Mouse (Mus musculus) heart, embryonic 11.5 days (tissue): Measurements from ENCODE around the gene Alpl. TPM values are rescaled to one million over a fixed set of nuclear protein-coding genes. Genes with fewer than 3 reads are reported as not detected.
A peak's percentile ranks its signal among the peaks of the same experiment; 100 is the strongest.

Experiments used
- ATAC-seq: fragments of 200-750 bp; cut with Nextera tagmentation; replicated peaks from 2 replicates; pipeline ENCODE4 v1.8.0; 2017; ENCODE audit warnings: moderate library complexity; ENCODE audit not compliant: insufficient number of reproducible peaks, low FRiP score, low TSS enrichment
- H3K27ac ChIP-seq: fragments of 300-500 bp; sonication (generic); 2 replicates; pipeline ENCODE4 v1.5.1; 2014; ENCODE audit warnings: mild to moderate bottlenecking, low read depth, low read length
- H3K27me3 ChIP-seq: fragments of 300-500 bp; sonication (generic); 2 replicates; pipeline ENCODE4 v1.6.1; 2014; ENCODE audit warnings: mild to moderate bottlenecking, low read length, mixed read lengths; ENCODE audit not compliant: control insufficient read depth, insufficient read depth
- H3K36me3 ChIP-seq: fragments of 300-500 bp; sonication (generic); 2 replicates; pipeline ENCODE4 v1.6.1; 2014; ENCODE audit warnings: mild to moderate bottlenecking, low read length, moderate library complexity, mixed read lengths; ENCODE audit not compliant: control insufficient read depth, insufficient read depth
- H3K4me1 ChIP-seq: fragments of 300-500 bp; sonication (generic); 2 replicates; pipeline ENCODE4 v1.6.1; 2014; ENCODE audit warnings: low read length; ENCODE audit not compliant: control insufficient read depth, insufficient read depth
- H3K4me2 ChIP-seq: fragments of 300-500 bp; sonication (generic); 2 replicates; pipeline ENCODE4 v1.6.1; 2014; ENCODE audit warnings: mild to moderate bottlenecking, moderate library complexity
- H3K4me3 ChIP-seq: fragments of 300-500 bp; sonication (generic); 2 replicates; pipeline ENCODE4 v1.5.1; 2014; ENCODE audit warnings: low read depth, low read length
- H3K9ac ChIP-seq: fragments of 300-500 bp; sonication (generic); 2 replicates; pipeline ENCODE4 v1.6.1; 2014; ENCODE audit warnings: mild to moderate bottlenecking, low read depth, low read length, moderate library complexity
- H3K9me3 ChIP-seq: fragments of 300-500 bp; sonication (generic); replicated peaks from 2 replicates; pipeline ENCODE4 v1.6.1; 2016; ENCODE audit warnings: low read length; ENCODE audit not compliant: control insufficient read depth
- WGBS: fragments of 180-500 bp; shearing (Covaris S2); extraction: QIAGEN DNeasy Blood & Tissue Kit; methylation state at CpG from one replicate; pipeline ENCODE4 v1.1.7; 2014; ENCODE audit not compliant: insufficient replicate concordance; 5-methylcytosine and 5-hydroxymethylcytosine counted together
- polyA plus RNA-seq: library from polyadenylated mRNA; unstranded; fragments of >200 nt; fragmentation: Nextera tagmentation; extraction: Ambion mirVana; gene quantifications from 2 replicates; pipeline ENCODE4 v1.2.1, GENCODE M21; 2014

Alpl gene
- polyA plus RNA-seq, 1 experiment from 2014 or later, result 1.2 TPM

DNA sequence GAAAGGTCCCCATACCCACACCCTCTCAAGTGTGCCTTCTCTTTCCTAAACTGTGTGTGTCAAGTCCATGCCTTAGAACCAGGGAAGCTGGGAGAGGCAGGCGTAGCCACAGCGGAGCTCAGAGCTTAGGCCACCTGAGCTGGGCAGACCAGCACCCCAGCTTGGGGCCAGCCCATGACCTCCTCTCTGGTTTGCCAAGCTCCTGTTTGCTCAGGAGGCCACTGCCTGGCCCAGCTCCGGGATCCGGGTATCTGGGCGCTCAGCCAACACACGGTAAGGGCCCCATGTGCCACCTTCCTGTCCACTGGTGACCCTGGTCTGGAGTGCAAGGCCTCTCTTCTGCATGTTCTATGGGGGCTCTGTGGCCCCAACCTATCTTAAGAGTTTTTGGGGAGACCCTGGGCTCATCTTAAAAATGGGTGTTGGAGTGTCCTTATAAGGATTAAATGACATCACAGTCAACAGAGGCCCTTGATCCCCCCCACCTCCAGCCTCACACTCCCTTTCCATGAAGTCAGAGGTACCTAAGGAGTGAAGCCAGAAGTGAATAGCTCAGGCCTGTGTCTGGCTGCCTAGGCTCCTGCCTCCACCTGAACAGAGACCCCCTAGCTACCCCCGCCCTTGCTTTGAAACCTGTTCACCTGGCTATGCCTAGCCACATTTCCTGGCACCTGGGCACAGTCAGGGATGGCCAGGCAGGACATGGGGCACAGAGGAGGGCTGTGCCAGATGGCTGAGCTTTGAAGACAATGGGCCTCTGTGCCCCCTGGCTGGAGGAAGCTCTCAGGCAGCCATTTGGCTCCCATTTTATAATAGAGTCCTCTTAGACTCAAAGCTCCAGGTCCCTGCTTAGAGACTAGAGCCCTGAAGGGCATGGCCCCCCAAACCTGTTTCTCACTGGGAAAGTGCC, 97.9 kb downstream of the Alpl start:
- 73% methylated on average over 7 of the region's 7 CpGs for WGBS
- Histone ChIP-seq H3K4me2 (no peak overlapping the region), H3K4me1 (peaks cover 21% of the 10 kb centered on the region), H3K27ac (no peak overlapping the region), H3K9me3 (no peaks in the 10 kb centered on the region), H3K9ac (no peak overlapping the region), H3K4me3 (no peak overlapping the region), H3K27me3 (peaks cover 9% of the 10 kb centered on the region; the same call in 1 of the 2 replicates), H3K36me3 (no peaks in the 10 kb centered on the region)
- no peak for ATAC-seq

DNA sequence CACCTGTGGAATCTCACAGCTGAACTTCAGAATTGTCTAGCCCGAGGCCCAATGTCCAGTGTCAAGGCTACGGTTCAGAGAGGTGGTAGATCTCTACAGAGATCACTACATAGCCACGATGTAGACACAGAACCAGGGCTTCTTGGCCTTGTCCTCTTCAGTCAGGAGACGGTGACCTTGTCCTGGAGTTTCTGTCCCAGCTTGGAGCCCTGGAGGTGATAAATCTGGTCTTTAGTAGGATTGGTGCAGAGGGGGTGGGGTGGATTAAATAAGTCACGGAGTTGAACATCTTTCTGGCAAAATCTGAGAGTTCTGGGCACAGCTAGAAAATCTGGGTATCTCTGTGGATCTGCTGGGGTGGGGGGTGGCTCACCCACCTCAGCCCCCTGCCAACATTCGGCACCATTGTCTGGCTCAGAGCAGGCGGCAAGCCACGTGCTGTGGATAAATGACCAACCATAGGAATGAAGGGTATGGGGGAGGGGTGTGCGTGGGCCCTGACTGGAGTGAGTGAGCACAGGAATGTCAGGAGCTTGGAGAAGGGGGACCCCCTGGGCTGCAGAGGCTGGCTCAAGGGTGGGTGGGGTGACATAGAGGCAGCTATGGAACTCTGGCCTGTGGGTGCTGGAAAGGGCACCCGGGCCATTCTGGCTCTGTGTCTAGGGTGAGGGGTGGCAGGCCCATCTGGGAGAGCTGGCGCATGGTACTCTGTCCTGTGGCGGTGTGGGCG, 98.9 kb downstream of the Alpl start:
- H3K27ac ChIP-seq, result no peak overlapping the region
- H3K9ac ChIP-seq, result no peak overlapping the region
- H3K27me3 ChIP-seq, result peaks cover 9% of the 10 kb centered on the region; the same call in 1 of the 2 replicates
- no peak overlapping the region for H3K4me3 ChIP-seq
- H3K36me3 ChIP-seq, result no peaks in the 10 kb centered on the region
- H3K9me3 ChIP-seq, result no peaks in the 10 kb centered on the region
- peaks cover 21% of the 10 kb centered on the region for H3K4me1 ChIP-seq
- no peak overlapping the region for H3K4me2 ChIP-seq
- WGBS, result 64% methylated on average over 13 of the region's 13 CpGs
- 0 out of 2 replicates have a peak, but pooled peaks have one; percentile 23 for ATAC-seq

DNA sequence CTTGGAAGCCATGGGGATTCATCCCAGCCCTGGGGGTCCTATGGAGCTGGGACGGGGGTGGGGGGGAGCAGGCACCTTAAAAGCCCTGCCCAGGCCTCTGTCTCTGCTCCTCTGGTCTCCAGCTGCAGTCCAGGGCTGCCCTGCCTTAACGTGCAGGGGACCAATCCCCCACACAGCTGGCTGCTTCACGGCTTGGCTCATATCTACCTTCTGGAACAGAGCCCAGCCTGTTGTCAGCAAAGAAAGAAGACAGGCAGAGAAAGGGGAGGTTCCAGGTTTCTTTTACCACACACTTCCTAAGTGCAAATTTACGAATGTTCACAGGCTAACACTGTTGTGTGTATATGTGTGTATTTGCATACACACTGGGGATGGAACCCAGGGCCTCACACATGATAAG, 100.3 kb downstream of the Alpl start:
- no peak overlapping the region for H3K4me2 ChIP-seq
- no peak overlapping the region for H3K27ac ChIP-seq
- 21% methylated on average over 4 of the region's 4 CpGs for WGBS
- H3K27me3 ChIP-seq, result peaks cover 6% of the 10 kb centered on the region; the same call in 1 of the 2 replicates
- H3K9me3 ChIP-seq, result no peaks in the 10 kb centered on the region
- H3K4me3 ChIP-seq, result no peak overlapping the region
- peaks cover 21% of the 10 kb centered on the region for H3K4me1 ChIP-seq
- no peak for ATAC-seq
- no peak overlapping the region for H3K9ac ChIP-seq
- no peaks in the 10 kb centered on the region for H3K36me3 ChIP-seq

DNA sequence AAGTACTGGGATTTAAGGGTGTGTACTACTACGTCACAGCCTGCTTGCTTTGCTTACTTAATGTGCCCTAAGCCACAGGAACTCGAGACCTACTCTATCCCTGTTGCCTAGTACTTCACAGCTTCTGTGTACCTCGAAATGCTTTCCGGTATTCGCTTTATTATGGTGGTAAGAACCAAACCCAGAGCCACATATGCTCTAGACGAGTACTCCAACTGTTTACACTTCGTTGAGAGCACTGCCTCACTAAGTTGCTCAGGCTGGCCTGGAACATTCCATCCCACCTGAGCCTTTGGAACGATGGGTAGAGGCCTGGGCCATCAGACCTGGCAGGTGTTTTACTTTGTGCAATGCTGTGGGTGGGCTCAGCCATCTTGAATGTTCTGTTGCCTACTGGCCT, 100.9 kb downstream of the Alpl start:
- Histone ChIP-seq H3K36me3 (no peaks in the 10 kb centered on the region), H3K4me2 (no peak overlapping the region), H3K4me1 (peaks cover 21% of the 10 kb centered on the region), H3K9ac (no peak overlapping the region), H3K27me3 (peaks cover 6% of the 10 kb centered on the region; the same call in 1 of the 2 replicates), H3K9me3 (no peaks in the 10 kb centered on the region), H3K4me3 (no peak overlapping the region), H3K27ac (no peak overlapping the region)
- ATAC-seq, result no peak
- 75% methylated on average over 8 of the region's 8 CpGs for WGBS

DNA sequence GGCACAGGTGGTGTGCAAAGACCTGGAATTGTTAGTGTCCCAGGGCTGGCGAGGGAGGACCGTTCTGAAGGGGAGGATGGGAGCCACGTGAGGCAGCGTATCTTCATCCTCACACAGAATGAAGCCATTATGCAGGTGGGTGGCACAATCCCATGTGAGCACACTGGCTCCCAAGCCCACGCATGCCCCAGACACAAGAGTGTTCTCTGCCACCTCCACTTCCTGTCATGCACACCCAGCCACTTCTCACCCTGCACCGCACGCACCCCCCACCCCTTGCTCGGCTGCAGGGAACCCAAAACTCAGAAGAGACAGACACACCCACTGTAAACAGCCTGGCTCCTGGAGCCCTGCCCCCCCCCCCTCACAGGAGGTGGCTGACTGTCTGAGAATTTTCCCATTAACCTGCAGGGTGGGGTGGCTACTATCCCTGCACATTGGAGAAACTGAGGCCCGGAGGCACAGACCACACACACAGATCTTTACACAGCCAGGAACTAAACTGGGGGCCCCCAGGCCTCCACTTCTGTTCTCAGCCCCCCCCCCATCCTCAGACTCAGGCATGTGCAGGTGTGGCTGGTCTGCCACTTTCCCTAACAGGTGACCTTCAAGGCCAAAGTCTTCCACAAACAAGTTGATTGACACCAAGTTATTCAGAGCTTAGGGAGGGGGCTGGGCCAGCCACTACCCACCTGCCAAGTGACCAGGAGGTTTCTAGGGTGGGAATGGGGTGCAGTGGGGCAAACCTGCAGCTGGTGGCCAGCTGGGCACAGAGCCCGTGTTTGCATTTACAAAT, 103.9 kb downstream of the Alpl start:
- Histone ChIP-seq H3K9me3 (no peaks in the 10 kb centered on the region), H3K9ac (no peak overlapping the region), H3K4me2 (no peak overlapping the region), H3K36me3 (no peaks in the 10 kb centered on the region), H3K27me3 (peaks cover 7% of the 10 kb centered on the region; the same call in 1 of the 2 replicates), H3K4me1 (peaks cover 8% of the 10 kb centered on the region; the same call in 1 of the 2 replicates), H3K27ac (no peak overlapping the region), H3K4me3 (no peak overlapping the region)
- ATAC-seq, result 0 out of 2 replicates have a peak, but pooled peaks have one; percentile 15
- WGBS, result 77% methylated on average over 10 of the region's 10 CpGs

Other genes with a start within 250 kb of the Alpl start
- not detected in 2 replicates for gene Ldlrad2, start 221.8 kb downstream of the Alpl start, polyA plus RNA-seq
- gene Usp48, start 202.6 kb downstream of the Alpl start, polyA plus RNA-seq, result 45.0 and 50.1 TPM in 2 replicates
- 3.3 and 5.1 TPM in 2 replicates for gene Rap1gap, start 131.7 kb downstream of the Alpl start, polyA plus RNA-seq
- gene Ece1, start 65.9 kb upstream of the Alpl start, polyA plus RNA-seq, result 129 and 157 TPM in 2 replicates
- gene Eif4g3, start 196.6 kb upstream of the Alpl start, polyA plus RNA-seq, result 30.5 and 33.6 TPM in 2 replicates